Mouse (Mus musculus) left cerebral cortex, adult 9 months (tissue): Measurements from ENCODE around the gene Bspry.

ENCODE experiments used
- DNase-seq, 2 experiments: peaks; one replicate each; pipeline ENCODE4 v3.0.0; 2022; ENCODE audit warnings: low spot score in 2 of 2

Bspry gene

DNA sequence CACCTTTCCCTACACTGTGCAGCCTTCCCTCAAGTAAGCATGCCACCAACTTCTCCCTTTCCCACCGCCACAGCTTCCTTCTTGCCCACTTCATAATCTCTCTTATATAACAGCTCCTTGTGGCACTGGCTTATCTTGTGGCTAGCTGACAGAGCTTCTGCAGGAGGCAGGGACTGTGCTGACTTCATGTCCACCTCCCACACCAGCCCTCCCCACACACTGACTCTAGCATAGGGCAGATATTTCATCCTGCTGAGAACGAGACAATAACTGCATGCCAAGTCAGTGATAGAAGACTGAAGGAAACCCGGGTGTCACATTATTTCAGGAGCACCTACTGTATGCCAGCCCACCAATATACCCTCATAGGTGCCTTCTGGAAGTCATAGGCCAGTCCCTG lies 35.6 kb downstream of the Bspry start:
- no peak for DNase-seq

DNA sequence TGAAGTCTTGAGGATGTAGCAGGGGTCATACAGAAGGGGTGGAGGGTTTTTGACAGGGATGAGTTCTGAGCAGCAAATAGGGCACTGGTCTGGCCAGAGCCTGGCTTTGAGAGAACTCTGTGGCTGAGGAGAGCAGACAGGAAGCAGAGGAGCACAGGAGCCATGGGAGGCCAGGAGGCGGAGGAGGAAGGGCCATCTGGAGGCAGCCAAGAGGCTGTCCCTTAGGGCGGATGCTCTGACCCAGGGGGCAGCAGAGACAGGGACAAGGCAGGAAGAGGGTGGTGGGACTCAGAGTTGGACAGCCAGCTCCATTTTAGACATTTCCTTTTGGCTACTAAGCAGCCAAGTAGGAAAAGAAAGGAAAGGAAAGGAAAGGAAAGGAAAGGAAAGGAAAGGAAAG lies 36.2 kb downstream of the Bspry start:
- DNase-seq: no peak

DNA sequence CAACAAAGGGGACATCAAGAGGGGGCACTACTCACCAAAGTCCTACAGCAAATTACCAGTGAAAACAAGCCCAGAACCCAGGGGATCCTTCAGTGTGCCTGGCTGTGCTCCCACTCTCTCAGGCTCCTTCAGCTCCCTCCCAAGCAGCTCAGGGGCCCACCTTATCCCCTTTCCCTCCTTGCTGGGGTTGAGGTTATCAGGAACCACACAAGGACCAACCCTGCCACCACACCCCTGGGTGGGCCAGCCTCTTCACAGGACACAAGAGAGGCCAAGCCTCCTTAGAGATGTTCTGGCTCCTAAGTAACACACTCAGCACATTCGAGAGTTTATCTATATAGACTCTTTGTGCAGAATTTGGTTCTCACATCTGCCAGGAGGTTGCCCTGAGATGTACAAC lies 36.7 kb downstream of the Bspry start:
- DNase-seq: no peak

DNA sequence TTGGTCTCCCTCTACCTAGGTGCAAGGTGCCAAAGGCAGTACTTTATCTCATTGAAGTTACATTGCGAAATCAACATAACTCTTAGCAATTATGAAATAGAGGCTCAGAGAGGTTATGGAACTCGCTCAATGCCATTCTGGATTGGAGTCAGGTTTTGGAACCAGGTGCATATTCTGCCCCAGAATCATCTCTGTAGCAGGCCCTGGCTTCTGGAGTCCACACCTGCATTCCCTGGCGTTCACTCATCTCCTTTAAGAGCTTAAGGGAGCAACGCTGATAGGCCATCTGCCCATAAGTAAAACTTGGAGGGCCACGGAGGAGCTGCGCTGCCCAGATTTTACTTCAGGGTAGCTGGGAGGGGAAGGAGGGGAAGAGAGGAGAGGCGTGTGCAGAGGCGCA lies 37.2 kb downstream of the Bspry start:
- DNase-seq: no peak

DNA sequence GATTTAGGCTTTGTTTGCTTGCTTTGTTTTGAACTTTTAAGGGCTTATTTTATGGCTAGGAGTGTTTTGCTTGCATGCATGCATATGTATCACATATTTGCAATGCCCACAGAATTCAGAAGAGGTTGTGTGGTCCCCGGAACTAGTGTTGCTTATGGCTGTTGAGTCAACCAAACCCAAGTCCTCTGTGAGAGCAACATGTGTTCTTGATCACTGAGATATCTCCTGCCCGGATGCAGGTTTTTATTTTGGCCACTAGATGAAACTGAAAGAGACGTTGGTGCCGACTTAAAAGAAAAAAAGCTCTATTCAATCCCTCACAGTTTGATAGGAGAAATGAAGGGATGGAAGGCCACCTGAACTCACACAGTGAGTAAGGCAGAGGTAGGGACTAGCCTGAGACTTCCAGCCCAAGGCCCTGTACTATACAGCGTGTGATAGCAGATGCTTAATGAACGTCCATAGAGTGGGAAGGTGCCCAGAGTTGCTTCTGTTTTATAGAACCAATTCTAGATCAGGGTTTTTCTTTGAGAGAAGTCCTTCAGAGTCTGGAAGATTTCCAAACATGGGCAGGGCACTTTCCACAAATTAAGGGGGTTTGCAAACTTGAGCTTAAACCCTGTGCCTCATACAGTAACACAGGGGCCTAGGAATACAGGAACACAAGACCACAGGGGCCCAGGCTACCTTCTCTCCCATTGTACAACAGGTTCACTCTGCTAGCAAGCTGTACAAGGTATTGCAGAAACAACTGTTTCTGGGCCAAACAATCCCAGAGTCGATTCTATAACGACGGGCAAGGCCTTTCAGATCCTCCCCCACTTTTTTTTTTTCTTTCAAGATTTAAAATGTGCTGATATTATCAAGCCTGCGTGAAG lies 37.9 kb downstream of the Bspry start:
- no peak for DNase-seq

DNA sequence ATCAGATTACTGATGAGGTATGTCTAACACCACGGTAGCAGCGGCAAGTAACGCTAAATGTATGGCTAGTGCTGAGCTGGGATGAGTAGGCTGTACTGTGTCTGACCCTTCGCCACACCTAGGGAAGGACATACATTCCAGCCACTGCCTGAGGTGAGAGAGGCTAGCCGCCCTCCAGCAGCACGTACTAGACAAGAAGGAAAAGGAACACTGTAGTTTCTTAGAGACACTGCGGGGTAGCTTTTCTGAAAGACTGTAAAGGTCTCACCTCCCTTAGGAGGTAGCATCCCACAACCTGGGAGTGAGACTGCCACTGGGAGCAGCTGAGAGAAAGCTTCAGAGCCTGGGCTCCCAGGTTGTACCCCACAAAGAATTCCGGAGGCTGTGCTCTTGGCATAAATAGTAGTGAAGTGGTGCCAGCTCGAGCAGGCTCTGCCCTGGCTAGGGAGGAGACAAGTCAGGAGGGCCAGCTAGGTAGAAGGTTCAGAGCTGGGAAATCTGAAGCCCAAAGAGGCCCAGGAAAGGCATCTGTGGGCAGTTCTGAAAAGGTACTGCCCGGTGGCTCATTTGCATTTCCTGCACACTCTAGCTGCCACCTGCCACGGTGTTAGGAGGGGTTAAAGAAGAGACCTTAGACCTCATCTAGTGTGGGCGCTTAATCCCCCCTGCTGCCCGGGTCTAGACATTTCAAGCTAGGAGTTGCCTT lies 38.7 kb downstream of the Bspry start:
- DNase-seq: no peak

DNA sequence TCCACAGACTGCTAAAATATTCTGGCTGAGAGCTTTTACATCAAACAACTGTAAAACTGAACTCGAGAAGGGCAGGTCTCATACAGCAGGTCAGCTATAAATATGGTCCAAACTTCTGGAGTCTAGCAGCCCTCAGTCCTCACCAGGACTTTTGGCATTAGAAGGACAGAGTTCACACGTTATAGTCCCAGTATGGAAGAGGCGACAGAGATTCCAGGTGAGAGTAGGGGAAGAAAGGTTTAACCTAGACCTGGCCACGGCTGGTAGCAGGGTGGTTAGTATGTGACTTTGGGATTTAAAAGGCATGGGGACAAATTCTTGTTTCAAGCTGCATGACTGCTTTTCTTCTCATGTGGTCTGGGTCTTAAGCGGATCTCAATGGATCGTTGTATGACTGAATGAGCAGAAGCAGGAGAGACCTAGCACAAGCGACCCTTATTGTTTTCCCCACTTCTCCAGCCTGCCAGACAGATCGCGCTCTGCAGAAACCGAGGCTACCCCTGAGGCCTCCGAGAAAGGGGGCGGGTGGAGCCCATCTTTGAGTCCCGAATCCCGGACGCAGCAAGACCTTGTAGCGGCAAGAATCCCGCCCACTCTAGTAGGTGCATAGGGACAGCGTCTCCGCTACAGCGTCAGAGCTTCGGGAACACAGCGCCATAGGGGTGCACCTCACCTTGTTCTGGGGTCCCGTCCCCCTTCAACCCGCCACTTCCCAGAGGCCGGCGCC lies 39.4 kb downstream of the Bspry start:
- no peak for DNase-seq

DNA sequence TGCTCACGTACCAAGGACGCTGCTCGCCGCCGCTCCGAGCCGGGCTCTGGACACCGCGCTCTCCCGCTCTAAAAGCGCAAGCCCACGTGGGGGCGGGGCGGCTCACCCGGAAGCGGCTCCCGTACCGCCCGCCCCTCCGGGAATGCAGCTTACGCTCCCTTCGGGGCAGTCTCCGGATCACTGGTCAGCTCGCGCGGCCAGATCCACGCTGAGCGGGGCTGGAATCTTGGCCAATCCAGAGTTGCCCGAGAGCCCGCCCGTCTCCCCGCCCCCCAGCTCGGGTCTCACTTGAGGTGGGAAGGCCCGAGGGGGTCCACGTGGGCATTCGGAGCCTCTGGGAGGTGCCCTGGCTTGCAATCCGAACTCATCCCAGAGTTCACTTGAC lies 40.0 kb downstream of the Bspry start, which contains the start of gene Alad:
Gene Alad, minus strand, starts transcription at position 70 of the 385 bp plus-strand sequence.
- peak in 1 of 2 experiments; percentile 74 for DNase-seq

DNA sequence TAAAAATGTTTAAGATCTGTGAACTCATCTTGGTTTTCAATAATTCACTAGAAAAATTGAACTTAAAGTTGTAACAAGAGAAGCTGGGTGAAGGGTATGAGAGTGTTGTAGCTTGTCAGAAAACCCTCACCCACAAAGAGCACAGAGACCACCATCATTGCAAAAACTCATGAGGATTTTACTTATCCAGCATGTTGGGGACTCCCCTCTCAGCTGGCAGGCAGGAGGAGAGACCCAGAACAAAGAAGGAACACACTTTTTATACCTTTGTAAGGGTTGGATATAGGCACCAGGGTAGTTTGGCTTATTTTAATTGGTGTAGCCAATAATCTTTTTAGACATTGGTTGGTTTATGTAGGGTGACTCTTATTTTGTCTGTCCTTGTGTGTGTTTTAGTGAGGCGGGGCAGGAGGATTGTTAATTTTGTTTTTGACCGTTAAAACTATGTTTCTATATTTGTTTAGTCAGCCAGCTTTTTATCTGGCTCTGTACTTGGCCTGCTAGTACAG lies 41.1 kb downstream of the Bspry start:
- DNase-seq: no peak

DNA sequence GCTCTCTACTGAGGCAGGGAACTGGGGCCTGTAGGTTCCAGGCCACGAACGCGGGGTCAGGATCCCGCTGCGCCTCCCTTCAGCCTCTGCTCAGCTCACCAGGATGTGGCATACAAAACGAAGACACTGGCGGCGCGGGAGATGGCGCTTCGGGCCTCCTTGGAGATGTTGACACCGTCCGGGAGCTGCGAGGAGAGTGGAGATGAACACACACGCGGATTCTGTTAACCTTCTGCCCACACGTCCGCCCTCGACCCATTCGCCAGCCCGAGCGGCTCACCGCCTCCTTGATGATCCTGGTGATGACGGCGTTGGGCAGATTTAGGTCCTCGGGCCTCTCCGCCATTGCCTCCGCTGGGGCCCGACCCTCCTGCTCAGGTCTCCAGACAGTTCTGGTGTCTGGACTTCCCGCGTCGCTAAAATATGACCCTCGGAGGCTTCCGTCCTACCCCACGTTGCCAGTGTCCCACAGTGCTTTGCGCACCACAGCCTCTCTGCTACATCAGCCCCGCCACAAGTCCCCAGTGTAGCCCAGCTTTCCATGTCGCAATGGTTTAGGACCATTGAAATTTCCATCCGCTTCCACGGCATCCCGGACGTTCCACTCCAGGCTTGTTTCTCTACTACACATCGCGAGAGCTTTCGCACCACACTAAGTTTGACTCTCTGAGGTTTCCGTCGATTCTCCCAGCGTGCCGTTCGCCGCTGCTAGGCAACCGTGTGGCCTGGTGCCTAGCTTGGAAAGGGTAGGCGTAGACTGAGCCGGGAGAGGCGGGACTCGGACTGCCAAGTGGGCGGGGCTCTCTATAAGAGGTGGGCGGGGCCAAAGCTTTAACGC lies 45.0 kb downstream of the Bspry start, which contains the start of the genes Pole3 and 4933430I17Rik:
Gene Pole3, minus strand, starts transcription at position 418 of the 838 bp plus-strand sequence.
Gene 4933430I17Rik, plus strand, starts transcription at position 719 of the 838 bp plus-strand sequence.
- peak; percentile 93 to 97 for DNase-seq

DNA sequence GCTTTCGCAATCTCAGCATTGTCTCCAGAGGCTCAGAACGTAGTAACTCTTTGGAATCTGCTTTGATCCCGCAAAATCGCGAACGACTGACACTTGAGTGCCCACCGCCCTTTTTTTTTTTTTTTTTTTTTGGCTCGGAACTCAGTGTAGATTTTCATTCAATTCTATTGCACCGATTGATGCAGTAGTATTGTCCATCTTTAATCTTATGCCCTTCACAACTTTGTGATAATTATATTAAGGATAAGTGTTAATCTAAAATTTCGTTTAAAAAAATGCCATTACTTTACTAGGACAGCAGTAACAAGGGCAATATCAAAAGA lies 45.6 kb downstream of the Bspry start:
- DNase-seq: no peak

DNA sequence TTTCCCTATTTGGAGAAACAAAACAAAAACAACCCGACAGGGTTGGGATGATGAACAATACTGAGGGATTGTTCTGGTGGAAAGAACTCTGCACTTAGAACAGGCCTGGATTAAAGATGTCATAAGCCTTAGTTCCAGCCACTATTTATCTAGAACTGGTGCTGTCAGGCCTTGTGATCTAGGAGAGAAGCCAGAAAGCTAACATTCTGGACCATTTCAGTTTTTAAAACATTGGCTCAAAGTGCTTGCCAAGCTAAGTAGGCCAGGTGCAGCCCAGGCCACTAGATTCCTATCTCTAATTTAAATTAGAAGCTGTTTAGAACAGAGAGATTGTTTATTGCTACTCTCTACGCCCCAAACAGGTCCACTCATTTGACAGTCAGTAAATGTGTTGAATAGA lies 46.4 kb downstream of the Bspry start:
- no peak for DNase-seq

DNA sequence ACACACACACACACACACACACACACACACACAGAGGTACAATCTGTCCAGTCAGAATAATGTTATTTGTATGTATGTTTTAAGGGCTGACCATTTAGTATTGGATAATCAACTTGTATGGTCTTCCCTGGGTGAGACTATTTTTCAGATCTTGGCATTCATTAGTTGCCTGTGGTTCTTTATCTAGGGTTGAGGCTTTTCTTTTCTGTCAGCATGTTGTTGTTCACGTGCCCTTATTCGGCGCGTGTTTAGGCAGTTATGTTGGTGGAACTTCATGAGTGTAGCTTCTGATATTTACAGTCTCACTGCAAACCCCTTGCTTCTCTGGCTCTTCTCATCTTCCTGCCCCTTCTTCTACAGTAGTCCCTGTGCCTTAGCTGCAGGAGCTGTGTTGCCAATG lies 47.8 kb downstream of the Bspry start:
- no peak for DNase-seq

DNA sequence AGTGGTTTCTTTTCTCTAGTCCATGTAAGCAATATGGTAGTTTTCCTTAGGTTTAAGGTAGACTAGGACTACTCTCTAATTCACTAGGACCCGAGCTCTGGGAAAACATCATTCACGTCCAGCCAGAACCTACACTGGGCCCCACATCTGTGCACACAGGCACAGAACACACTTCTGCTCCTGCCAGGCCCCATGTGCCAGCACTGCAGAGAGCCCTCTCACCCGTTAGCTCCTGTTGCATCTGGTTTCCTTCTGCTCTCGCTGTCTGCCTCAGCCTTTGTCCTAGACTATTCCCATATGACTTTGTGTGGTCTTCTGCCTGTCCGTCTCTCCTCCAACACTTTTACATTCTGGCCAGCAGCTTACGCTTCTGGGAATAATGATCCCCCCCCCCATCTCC lies 53.9 kb downstream of the Bspry start:
- no peak for DNase-seq

DNA sequence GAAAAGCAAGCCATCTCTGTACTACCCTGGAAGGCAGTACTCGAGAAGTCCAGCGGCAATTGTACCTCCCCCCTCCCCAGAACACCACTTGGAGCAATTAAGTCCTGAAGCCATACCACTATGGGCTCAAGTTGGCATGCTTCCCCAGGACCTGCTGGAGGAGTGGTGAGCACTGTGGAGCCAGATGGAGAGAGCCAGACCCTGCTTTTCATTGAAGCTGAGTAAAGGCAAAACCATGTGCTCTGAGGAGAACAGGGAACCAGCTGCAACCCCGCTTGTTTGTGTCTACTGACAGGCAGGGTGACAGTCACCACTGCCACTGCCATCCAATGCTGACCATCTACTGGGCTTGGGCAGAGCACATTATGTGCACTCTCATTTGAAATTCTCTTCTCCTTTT lies 61.9 kb downstream of the Bspry start:
- no peak for DNase-seq

DNA sequence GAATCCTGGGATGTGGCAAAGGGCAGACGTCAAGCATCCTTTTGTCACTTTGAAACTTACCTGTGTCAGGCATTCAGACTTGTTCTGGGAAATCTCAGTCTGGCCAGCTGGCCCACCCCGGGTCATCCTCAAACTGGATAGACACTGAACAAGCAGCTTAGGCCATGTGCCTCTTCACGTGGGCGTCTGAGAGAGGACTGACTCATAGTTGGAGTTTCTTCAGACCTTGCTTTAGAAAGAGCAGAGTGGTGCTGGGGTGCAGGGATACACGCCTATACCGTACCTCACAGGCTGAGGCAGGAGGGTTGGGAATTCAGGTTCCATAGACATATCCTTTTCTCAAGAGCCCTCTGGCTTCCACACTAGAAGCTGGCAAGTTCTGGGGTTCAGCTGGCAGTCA lies 63.9 kb downstream of the Bspry start:
- DNase-seq: no peak

DNA sequence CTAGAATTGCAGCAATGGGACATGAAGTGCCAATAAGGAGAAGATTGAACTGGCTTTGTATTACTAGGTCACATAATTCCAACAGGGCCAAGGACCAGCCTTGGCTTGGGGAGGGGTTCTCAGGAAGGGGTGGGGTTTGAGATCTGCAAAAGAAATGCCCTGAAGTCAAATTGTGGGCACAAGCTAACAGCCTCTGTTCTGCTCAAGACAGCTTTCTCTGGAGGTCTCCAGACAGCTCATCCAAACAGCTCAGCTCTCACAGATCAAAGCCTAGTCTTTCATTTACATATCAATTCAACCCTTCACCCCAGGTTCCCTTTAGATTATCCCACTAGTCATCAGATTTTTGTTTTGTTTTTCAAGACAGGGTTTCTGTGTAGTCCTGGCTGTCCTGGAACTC lies 64.9 kb downstream of the Bspry start:
- DNase-seq: no peak
